Mouse (Mus musculus) myocyte (in vitro differentiated cells): ENCODE measurements at regions not wholly inside any gene's neighbourhood (a gene's known extent, or its start where the extent isn't known, plus 50 kb on each side); places are given as distances from the start of the nearest gene placed in this dataset.

ENCODE experiments used
- H3K27me3 ChIP-seq: one replicate; pipeline ENCODE4 v1.6.1; 2011; ENCODE audit not compliant: control insufficient read depth, insufficient read depth, insufficient read length
- H3K36me3 ChIP-seq: one replicate; pipeline ENCODE4 v1.6.1; 2011; ENCODE audit not compliant: control insufficient read depth, insufficient read depth
- H3K4me2 ChIP-seq: one replicate; pipeline ENCODE4 v1.6.1; 2011; ENCODE audit warnings: low read depth, control low read depth
- H3K4me3 ChIP-seq: one replicate; pipeline ENCODE4 v1.5.1; 2011; ENCODE audit warnings: mild to moderate bottlenecking, control low read depth, moderate library complexity
- H3K79me2 ChIP-seq: one replicate; pipeline ENCODE4 v1.6.1; 2011; ENCODE audit not compliant: control insufficient read depth, insufficient read depth
- H3ac ChIP-seq: one replicate; pipeline ENCODE4 v1.6.1; 2011; ENCODE audit not compliant: control insufficient read depth, insufficient read length
- CEBPB ChIP-seq: IDR thresholded peaks from 2 replicates; pipeline ENCODE4 v1.6.1; 2011; ENCODE audit warnings: mild to moderate bottlenecking, moderate library complexity; ENCODE audit not compliant: poor library complexity, insufficient read depth, severe bottlenecking
- E2F4 ChIP-seq: IDR thresholded peaks from one replicate; pipeline ENCODE4 v1.6.1; 2011; ENCODE audit warnings: mild to moderate bottlenecking, control low read depth, moderate library complexity; ENCODE audit not compliant: insufficient read depth
- MAX ChIP-seq: IDR thresholded peaks from one replicate; pipeline ENCODE4 v1.6.1; 2011; ENCODE audit warnings: low read depth, mild to moderate bottlenecking, control low read depth
- MYOD1 ChIP-seq, 3 experiments: IDR thresholded peaks; one replicate each; pipeline ENCODE4 v1.6.1; 2011; ENCODE audit warnings: control low read depth in 2 of 3, low read depth in 2 of 3, mild to moderate bottlenecking in 2 of 3, moderate library complexity in 1 of 3; ENCODE audit not compliant: insufficient read length in 2 of 3, control insufficient read depth in 1 of 3
- MYOG ChIP-seq, 3 experiments: IDR thresholded peaks; one replicate each; pipeline ENCODE4 v1.6.1; 2011; ENCODE audit warnings: control low read depth in 2 of 3, low read depth in 2 of 3, mild to moderate bottlenecking in 2 of 3; ENCODE audit not compliant: insufficient read length in 2 of 3, control insufficient read depth in 1 of 3, insufficient read depth in 1 of 3
- POLR2A ChIP-seq: IDR thresholded peaks from one replicate; pipeline ENCODE4 v1.6.1; 2011; ENCODE audit warnings: low read depth, mild to moderate bottlenecking, control low read depth, moderate library complexity; ENCODE audit not compliant: insufficient read length
- POLR2AphosphoS2 ChIP-seq: IDR thresholded peaks from one replicate; pipeline ENCODE4 v1.6.1; 2011; ENCODE audit warnings: low read depth, control low read depth; ENCODE audit not compliant: insufficient read length
- REST ChIP-seq: IDR thresholded peaks from one replicate; pipeline ENCODE4 v1.6.1; 2011; ENCODE audit warnings: mild to moderate bottlenecking, control low read depth, moderate library complexity; ENCODE audit not compliant: insufficient read depth, insufficient read length
- SRF ChIP-seq: IDR thresholded peaks from one replicate; pipeline ENCODE4 v1.6.1; 2011; ENCODE audit warnings: low read depth; ENCODE audit not compliant: control insufficient read depth, insufficient read length
- TCF12 ChIP-seq: IDR thresholded peaks from one replicate; pipeline ENCODE4 v1.6.1; 2011; ENCODE audit warnings: mild to moderate bottlenecking, control low read depth; ENCODE audit not compliant: poor library complexity, insufficient read depth, severe bottlenecking
- TCF3 ChIP-seq: IDR thresholded peaks from one replicate; pipeline ENCODE4 v1.6.1; 2011; ENCODE audit warnings: low read depth, control low read depth; ENCODE audit not compliant: insufficient read length
- USF1 ChIP-seq: IDR thresholded peaks from one replicate; pipeline ENCODE4 v1.6.1; 2011; ENCODE audit warnings: low read depth, mild to moderate bottlenecking, control low read depth, moderate library complexity

DNA sequence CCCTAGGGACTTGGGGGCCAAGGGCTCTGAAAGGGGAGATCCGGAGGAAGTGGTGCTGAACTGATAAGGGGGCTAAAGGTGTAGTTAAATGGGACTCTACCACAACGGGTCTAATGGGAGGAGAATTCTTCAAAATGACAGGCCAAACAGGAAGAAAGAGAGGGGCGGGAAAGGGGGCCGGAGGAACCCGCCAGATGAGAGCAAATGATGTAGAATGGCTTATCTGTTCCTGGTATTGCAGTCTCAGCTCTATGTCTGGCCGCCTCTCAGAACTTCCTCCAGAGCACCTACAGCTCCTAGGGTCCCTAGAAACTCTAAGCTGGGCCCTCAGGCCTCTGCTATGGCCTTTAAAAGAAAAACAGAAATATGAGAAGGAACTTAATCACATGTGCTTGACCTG lies 306.8 kb downstream of the Phkb start:
- no peaks in the 10 kb centered on the region for H3K27me3 ChIP-seq
- H3K4me2 ChIP-seq: no peak overlapping the region
- no peaks in the 10 kb centered on the region for H3K79me2 ChIP-seq
- no peak for TF ChIP-seq E2F4
- TF ChIP-seq TCF12: no peak
- TF ChIP-seq POLR2AphosphoS2: no peak
- TF ChIP-seq REST: no peak
- no peak for TF ChIP-seq MYOG (IDR thresholded peaks at IDR 0.05; ENCODE audit: control insufficient read depth in 1 of 3, insufficient read depth in 1 of 3, insufficient read length in 2 of 3, low read depth in 2 of 3)
- TF ChIP-seq TCF3: no peak
- TF ChIP-seq POLR2A: no peak
- TF ChIP-seq USF1: no peak
- TF ChIP-seq MYOD1 (IDR thresholded peaks at IDR 0.05; ENCODE audit: control insufficient read depth in 1 of 3, insufficient read length in 2 of 3, low read depth in 2 of 3): no peak
- TF ChIP-seq MAX: no peak
- no peak for TF ChIP-seq CEBPB
- TF ChIP-seq SRF: no peak
- no peak overlapping the region for H3K4me3 ChIP-seq
- no peaks in the 10 kb centered on the region for H3K36me3 ChIP-seq
- no peak overlapping the region for H3ac ChIP-seq

DNA sequence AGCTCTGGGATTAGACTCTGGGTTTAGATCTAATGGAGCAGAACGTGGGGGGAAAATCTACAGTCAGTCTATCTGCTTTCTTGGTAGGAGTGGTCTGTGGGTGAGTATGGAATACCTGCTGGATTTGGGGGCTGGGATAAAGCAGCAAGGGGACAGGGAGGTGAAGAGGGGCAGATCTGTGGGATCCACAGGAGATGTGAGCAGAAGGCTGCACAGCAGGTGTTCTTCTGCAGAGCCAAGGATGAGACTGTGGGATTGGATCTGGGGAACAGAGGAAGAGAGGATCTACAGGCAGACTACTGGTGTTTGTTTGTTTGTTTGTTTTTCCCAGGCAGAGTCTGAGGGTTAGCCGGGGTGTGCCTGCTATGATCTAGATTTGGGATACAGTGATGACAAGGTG lies 284.5 kb downstream of the Phkb start:
- no peak overlapping the region for H3ac ChIP-seq
- H3K36me3 ChIP-seq: no peaks in the 10 kb centered on the region
- H3K4me2 ChIP-seq: no peak overlapping the region
- H3K27me3 ChIP-seq: no peaks in the 10 kb centered on the region
- no peaks in the 10 kb centered on the region for H3K79me2 ChIP-seq
- no peak overlapping the region for H3K4me3 ChIP-seq
- TF ChIP-seq POLR2AphosphoS2: no peak
- TF ChIP-seq E2F4: no peak
- no peak for TF ChIP-seq SRF
- TF ChIP-seq USF1: no peak
- no peak for TF ChIP-seq CEBPB
- no peak for TF ChIP-seq REST
- no peak for TF ChIP-seq MYOG (IDR thresholded peaks at IDR 0.05; ENCODE audit: control insufficient read depth in 1 of 3, insufficient read depth in 1 of 3, insufficient read length in 2 of 3, low read depth in 2 of 3)
- TF ChIP-seq TCF12: no peak

DNA sequence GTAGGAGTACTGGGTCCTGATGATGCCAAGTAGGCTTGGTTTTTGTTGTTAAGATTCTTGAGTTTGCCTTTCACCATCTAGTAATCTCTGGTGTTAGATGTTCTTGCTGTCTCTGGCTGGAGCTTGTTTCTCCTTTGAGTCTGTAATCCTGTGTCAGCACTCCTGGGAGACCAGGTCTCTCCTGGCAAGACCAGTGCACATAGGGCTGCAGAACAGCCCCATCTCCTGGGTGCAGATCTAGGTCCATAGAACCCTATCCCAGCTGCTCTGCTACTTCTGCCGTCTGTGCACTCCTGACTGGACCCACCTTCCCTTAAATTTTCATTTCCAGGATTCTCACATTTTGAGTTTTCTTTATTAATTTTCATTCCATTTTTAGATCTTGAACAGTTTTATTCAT lies 283.9 kb downstream of the Phkb start:
- Histone ChIP-seq H3K4me2 (no peak overlapping the region), H3K27me3 (no peaks in the 10 kb centered on the region), H3K79me2 (no peaks in the 10 kb centered on the region), H3K4me3 (no peak overlapping the region), H3ac (no peak overlapping the region), H3K36me3 (no peaks in the 10 kb centered on the region)
- TF ChIP-seq E2F4 (no peak), CEBPB (no peak), USF1 (no peak), TCF12 (no peak), REST (no peak), MYOD1 (IDR thresholded peaks at IDR 0.05; ENCODE audit: control insufficient read depth in 1 of 3, insufficient read length in 2 of 3, low read depth in 2 of 3) (no peak), MAX (no peak), POLR2AphosphoS2 (no peak), POLR2A (no peak), SRF (no peak), TCF3 (no peak)
